Mouse (Mus musculus): Measurements from ENCODE around the gene H2afv. TPM values are rescaled to one million over a fixed set of nuclear protein-coding genes. Genes with fewer than 3 reads are reported as not detected.

Gene H2afv
- polyA plus RNA-seq, 1 experiment = 29.8 TPM

DNA sequence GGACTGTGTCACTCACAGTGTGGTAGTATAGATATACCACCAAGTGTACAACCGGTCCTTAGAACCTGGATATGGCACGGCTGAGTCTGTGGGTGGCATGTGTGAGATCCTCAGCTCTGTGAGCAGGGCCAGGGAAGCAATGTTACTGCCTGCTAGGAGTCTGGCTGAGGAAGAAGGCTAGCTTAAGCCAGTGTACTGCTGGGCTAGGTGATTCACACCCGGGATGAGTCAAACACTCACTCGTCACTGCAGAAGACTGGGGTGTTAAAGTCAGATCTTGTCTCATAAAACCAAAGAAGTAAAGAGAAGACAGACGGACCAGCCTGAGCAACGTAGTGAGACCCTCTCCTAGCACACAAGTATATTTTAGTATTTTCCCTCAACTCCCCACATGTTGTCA, 63.3 kb downstream of the H2afv start:
- no peaks in the 10 kb centered on the region for H3K27me3 ChIP-seq (ENCODE audit: control insufficient read depth, insufficient read depth, low read length)
- 88% methylated on average over 6 of the region's 6 CpGs for WGBS
- TF ChIP-seq POLR2A (IDR thresholded peaks at IDR 0.05; ENCODE audit: low read depth, low read length) (no peak), CTCF (IDR thresholded peaks at IDR 0.05; ENCODE audit: extremely low read depth, insufficient read depth, insufficient read length, insufficient replicate concordance) (no peak)
- no peaks in the 10 kb centered on the region for H3K36me3 ChIP-seq (ENCODE audit: control insufficient read depth, insufficient read depth, low read length)
- H3K4me3 ChIP-seq (ENCODE audit: extremely low read depth, insufficient read depth, insufficient read length) = no peak overlapping the region
- no peak overlapping the region for H3K27ac ChIP-seq (ENCODE audit: insufficient read depth, low read length)
- DNase-seq (ENCODE audit: low read depth in 1 of 2, low spot score in 2 of 2) = no peak
- H3K4me1 ChIP-seq (ENCODE audit: control insufficient read depth, insufficient read depth, insufficient read length) = no peaks in the 10 kb centered on the region

Other genes starting within 250 kb of the H2afv start
- gene A730071L15Rik, start 244.4 kb downstream of the H2afv start, polyA plus RNA-seq (2012; rRNA removed) = 0.07 and 0.09 TPM in 2 replicates
- gene Nudcd3, start 244.0 kb downstream of the H2afv start, polyA plus RNA-seq (2012; rRNA removed) = 20.0 and 27.0 TPM in 2 replicates
- 0.19 and 0.21 TPM in 2 replicates for gene Npc1l1, start 214.3 kb downstream of the H2afv start, polyA plus RNA-seq (2012; rRNA removed)
- 17.4 and 19.5 TPM in 2 replicates for gene Ddx56, start 176.7 kb downstream of the H2afv start, polyA plus RNA-seq (2012; rRNA removed)
- gene Tmed4, start 169.6 kb downstream of the H2afv start, polyA plus RNA-seq (2012; rRNA removed) = 45.7 and 54.5 TPM in 2 replicates
- gene Ogdh, start 152.8 kb downstream of the H2afv start, polyA plus RNA-seq (2012; rRNA removed) = 63.4 and 64.6 TPM in 2 replicates
- gene Zmiz2, start 55.4 kb downstream of the H2afv start, polyA plus RNA-seq (2012; rRNA removed) = 118 and 142 TPM in 2 replicates
- 333 and 340 TPM in 2 replicates for gene Ppia, start 29.0 kb downstream of the H2afv start, polyA plus RNA-seq (2012; rRNA removed)
- 6.3 and 8.7 TPM in 2 replicates for gene Purb, start 31.5 kb upstream of the H2afv start, polyA plus RNA-seq (2012; rRNA removed)
- 187 and 218 TPM in 2 replicates for gene Myo1g, start 76.5 kb upstream of the H2afv start, polyA plus RNA-seq (2012; rRNA removed)
- 233 and 234 TPM in 2 replicates for gene Ccm2, start 102.4 kb upstream of the H2afv start, polyA plus RNA-seq (2012; rRNA removed)
- 0.37 and 0.60 TPM in 2 replicates for gene Nacad, start 161.6 kb upstream of the H2afv start, polyA plus RNA-seq (2012; rRNA removed)
- 88.6 and 125 TPM in 2 replicates for gene Tbrg4, start 181.6 kb upstream of the H2afv start, polyA plus RNA-seq (2012; rRNA removed)
- not detected in 2 replicates for gene Wap, start 194.2 kb upstream of the H2afv start, polyA plus RNA-seq (2012; rRNA removed)
- gene Ramp3, start 214.1 kb upstream of the H2afv start, polyA plus RNA-seq (2012; rRNA removed) = 2.4 and 13.7 TPM in 2 replicates

Data from spleen, adult 2 months (tissue).